Mouse (Mus musculus) cerebellum, adult 2 months (tissue): ENCODE measurements around the gene Them7.

ENCODE experiments used
- CTCF ChIP-seq: fragments of 200-500 bp; IDR thresholded peaks from 2 replicates; pipeline ENCODE4 v1.5.1; 2011; ENCODE audit warnings: low read depth, mild to moderate bottlenecking, control low read depth, low read length, moderate library complexity, borderline replicate concordance; ENCODE audit not compliant: insufficient read depth
- POLR2A ChIP-seq: fragments of 200-500 bp; IDR thresholded peaks from 2 replicates; pipeline ENCODE4 v1.6.1; 2011; ENCODE audit warnings: low read length, control low read depth, borderline replicate concordance; ENCODE audit not compliant: insufficient read depth

GRCm38 (mm10) chr2:105370240-105370639 is 146.1 kb downstream of the Them7 start:
- no peak for TF ChIP-seq CTCF
- TF ChIP-seq POLR2A, result no peak
